Mouse (Mus musculus): ENCODE measurements around the gene Grid2. TPM values are rescaled to one million over a fixed set of nuclear protein-coding genes. Genes with fewer than 3 reads are reported as not detected.

The Grid2 gene
- polyA plus RNA-seq, 1 experiment from 2014 or later, result 1.4 TPM

DNA sequence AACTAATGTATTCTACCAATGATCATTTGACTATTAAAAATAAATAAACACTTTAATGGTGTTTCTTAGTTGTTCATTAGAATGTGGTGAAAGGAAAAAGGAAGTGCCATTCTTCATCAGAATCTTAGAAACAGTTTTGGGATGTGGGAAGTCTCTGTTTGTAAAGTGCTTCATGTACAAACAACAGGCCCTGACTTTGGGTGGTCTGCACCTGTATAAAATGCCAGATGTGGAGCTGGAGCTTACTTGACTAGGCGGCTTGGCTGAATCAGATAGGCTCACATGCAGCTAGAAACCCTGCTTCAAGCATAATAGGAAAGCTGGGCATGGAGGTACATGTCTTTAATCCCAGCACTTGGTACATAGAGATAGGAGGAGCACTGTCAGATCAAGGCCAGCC lies 791.1 kb downstream of the Grid2 start:
- Histone ChIP-seq H3K27me3 (ENCODE audit: insufficient read depth, low read length) (no peaks in the 10 kb centered on the region), H3K4me3 (ENCODE audit: low read depth, low read length) (no peak overlapping the region), H3K36me3 (ENCODE audit: insufficient read depth) (no peaks in the 10 kb centered on the region), H3K4me2 (no peak overlapping the region), H3K4me1 (ENCODE audit: insufficient read depth) (no peaks in the 10 kb centered on the region), H3K9ac (no peak overlapping the region), H3K27ac (ENCODE audit: low read depth) (no peak overlapping the region), H3K9me3 (ENCODE audit: low read depth, low read length) (no peaks in the 10 kb centered on the region)
- no peak for DNase-seq
- TF ChIP-seq CTCF (IDR thresholded peaks at IDR 0.05; ENCODE audit: low read depth), result no peak
- 50% methylated on average over 1 of the region's 1 CpGs for WGBS
- no peak for ATAC-seq (ENCODE audit: insufficient read depth)

DNA sequence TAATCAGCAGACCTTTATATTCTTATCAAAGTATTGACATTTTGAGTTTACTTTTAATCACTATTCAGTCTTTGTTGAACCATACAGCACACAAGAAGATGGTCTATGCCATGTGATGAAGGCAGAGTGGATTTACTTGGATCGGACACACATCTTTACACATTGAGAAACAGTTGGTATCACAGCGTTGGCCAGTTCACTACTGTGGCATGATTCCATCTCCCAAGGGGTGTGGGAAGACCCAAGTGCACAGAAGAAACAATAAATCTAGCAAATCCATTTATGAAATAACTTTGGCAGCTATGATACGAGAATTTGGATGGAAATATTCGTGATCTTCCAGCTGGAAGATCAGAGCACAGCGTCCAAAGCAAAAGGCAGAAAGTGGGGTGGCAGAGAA lies 792.3 kb downstream of the Grid2 start:
- no peak for DNase-seq

DNA sequence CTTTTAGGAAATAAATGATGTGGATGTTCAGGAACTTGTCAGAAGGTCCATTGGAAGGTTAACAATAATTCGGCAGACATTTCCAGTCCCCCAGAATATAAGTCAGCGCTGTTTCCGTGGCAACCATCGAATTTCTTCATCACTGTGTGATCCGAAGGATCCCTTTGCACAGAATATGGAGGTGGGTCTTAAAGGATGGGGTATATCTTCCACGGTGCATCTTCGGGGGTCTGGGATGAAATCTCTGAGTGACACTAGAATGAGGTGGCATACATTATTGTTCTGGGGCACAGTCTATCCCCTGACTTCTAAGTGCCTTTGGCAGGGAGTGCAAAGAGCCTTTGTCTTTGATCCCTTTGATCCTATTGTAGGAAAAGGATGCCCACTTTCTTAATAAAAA lies 808.2 kb downstream of the Grid2 start:
- no peaks in the 10 kb centered on the region for H3K36me3 ChIP-seq (ENCODE audit: insufficient read depth)
- no peaks in the 10 kb centered on the region for H3K4me1 ChIP-seq (ENCODE audit: insufficient read depth)
- no peak for ATAC-seq (ENCODE audit: insufficient read depth)
- TF ChIP-seq CTCF (IDR thresholded peaks at IDR 0.05; ENCODE audit: low read depth), result no peak
- DNase-seq, result no peak
- no peak overlapping the region for H3K27ac ChIP-seq (ENCODE audit: low read depth)
- 74% methylated on average over 7 of the region's 7 CpGs for WGBS
- no peaks in the 10 kb centered on the region for H3K9me3 ChIP-seq (ENCODE audit: low read depth, low read length)
- H3K4me2 ChIP-seq, result no peak overlapping the region
- no peak overlapping the region for H3K9ac ChIP-seq
- no peak overlapping the region for H3K4me3 ChIP-seq (ENCODE audit: low read depth, low read length)
- H3K27me3 ChIP-seq (ENCODE audit: insufficient read depth, low read length), result no peaks in the 10 kb centered on the region

More for the DNA sequence above, 792.3 kb downstream of the Grid2 start:
- no peak overlapping the region for H3K9ac ChIP-seq
- no peak overlapping the region for H3K4me3 ChIP-seq (ENCODE audit: low read depth, low read length)
- H3K4me1 ChIP-seq (ENCODE audit: insufficient read depth), result no peaks in the 10 kb centered on the region
- H3K27me3 ChIP-seq (ENCODE audit: insufficient read depth, low read length), result no peaks in the 10 kb centered on the region
- H3K9me3 ChIP-seq (ENCODE audit: low read depth, low read length), result no peaks in the 10 kb centered on the region
- WGBS, result 81% methylated on average over 5 of the region's 5 CpGs
- no peak overlapping the region for H3K4me2 ChIP-seq
- no peak for TF ChIP-seq CTCF (IDR thresholded peaks at IDR 0.05; ENCODE audit: low read depth)
- H3K27ac ChIP-seq (ENCODE audit: low read depth), result no peak overlapping the region
- H3K36me3 ChIP-seq (ENCODE audit: insufficient read depth), result no peaks in the 10 kb centered on the region
- ATAC-seq (ENCODE audit: insufficient read depth), result no peak

DNA sequence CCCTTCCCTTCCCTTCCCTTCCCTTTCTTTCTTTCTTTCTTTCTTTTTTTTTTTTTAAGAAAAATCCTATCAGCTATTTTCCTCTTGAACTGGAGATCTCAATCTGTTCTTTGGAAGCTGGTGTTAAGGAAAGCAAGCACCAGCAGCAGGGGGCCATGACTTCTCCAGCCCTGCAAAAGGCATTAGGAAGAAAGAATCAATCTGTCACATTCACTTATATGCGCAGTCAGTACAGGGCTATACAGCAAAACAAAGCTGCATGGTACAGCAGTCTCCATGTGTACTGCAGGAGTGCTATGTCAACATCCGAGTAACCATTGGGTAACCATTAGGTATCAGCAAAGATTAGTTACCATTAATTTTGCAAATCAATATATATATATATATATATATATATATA lies 809.0 kb downstream of the Grid2 start:
- Histone ChIP-seq H3K27me3 (ENCODE audit: insufficient read depth, low read length) (no peaks in the 10 kb centered on the region), H3K4me2 (no peak overlapping the region), H3K9ac (no peak overlapping the region), H3K36me3 (ENCODE audit: insufficient read depth) (no peaks in the 10 kb centered on the region), H3K27ac (ENCODE audit: low read depth) (no peak overlapping the region), H3K4me3 (ENCODE audit: low read depth, low read length) (no peak overlapping the region), H3K9me3 (ENCODE audit: low read depth, low read length) (no peaks in the 10 kb centered on the region), H3K4me1 (ENCODE audit: insufficient read depth) (no peaks in the 10 kb centered on the region)
- ATAC-seq (ENCODE audit: insufficient read depth) (no peak), DNase-seq (no peak)
- 76% methylated on average over 2 of the region's 2 CpGs for WGBS
- no peak for TF ChIP-seq CTCF (IDR thresholded peaks at IDR 0.05; ENCODE audit: low read depth)

DNA sequence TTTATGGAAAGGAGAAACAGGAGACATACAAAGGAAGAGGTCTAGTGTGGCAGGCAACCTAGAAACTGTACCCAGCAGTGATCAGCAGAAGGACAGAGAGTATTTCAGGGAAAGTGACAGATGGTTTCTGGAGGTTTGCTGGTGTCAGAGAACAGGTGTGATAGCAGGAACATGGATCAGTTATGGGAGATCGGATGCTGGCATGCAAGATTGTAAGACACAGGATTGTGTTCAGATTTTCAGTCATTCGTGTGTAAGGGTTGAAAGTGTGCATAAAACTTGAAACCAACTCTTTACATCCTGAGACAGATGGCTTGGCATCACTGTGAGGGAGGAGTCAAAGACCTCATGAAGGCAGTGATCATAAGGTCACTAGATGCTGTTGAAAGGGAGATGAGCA lies 817.7 kb downstream of the Grid2 start:
- no peak overlapping the region for H3K4me3 ChIP-seq (ENCODE audit: low read depth, low read length)
- no peaks in the 10 kb centered on the region for H3K9me3 ChIP-seq (ENCODE audit: low read depth, low read length)
- H3K27ac ChIP-seq (ENCODE audit: low read depth), result no peak overlapping the region
- ATAC-seq (ENCODE audit: insufficient read depth) (no peak), DNase-seq (no peak)
- no peak overlapping the region for H3K4me2 ChIP-seq
- no peak for TF ChIP-seq CTCF (IDR thresholded peaks at IDR 0.05; ENCODE audit: low read depth)
- WGBS, result 62% methylated on average over 2 of the region's 2 CpGs
- no peaks in the 10 kb centered on the region for H3K36me3 ChIP-seq (ENCODE audit: insufficient read depth)
- H3K27me3 ChIP-seq (ENCODE audit: insufficient read depth, low read length), result no peaks in the 10 kb centered on the region
- H3K4me1 ChIP-seq (ENCODE audit: insufficient read depth), result no peaks in the 10 kb centered on the region
- no peak overlapping the region for H3K9ac ChIP-seq

DNA sequence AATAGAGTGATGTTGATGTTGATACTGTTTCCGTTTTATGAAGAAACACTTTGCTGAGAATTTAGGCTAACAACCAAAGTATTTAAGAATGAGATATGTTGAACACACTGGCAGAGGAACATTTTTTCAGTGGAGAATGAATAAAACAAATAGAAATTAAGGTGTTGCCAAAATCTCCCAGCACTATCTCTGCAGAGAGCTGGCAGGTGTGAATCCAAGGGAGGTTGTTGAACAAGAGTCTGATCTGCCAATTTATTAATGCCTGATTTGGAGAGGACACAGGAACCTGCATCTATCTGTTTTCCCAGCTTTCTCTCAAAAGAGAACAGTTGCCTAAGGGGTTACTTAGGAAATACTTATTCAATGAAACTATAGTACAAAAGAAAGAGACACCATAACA lies 822.2 kb downstream of the Grid2 start:
- Histone ChIP-seq H3K27ac (ENCODE audit: low read depth) (no peak overlapping the region), H3K4me2 (no peak overlapping the region), H3K4me3 (ENCODE audit: low read depth, low read length) (no peak overlapping the region), H3K9ac (no peak overlapping the region), H3K36me3 (ENCODE audit: insufficient read depth) (no peaks in the 10 kb centered on the region), H3K27me3 (ENCODE audit: insufficient read depth, low read length) (no peaks in the 10 kb centered on the region), H3K9me3 (ENCODE audit: low read depth, low read length) (no peaks in the 10 kb centered on the region), H3K4me1 (ENCODE audit: insufficient read depth) (no peaks in the 10 kb centered on the region)
- WGBS, result 73% methylated on average over 1 of the region's 1 CpGs
- no peak for TF ChIP-seq CTCF (IDR thresholded peaks at IDR 0.05; ENCODE audit: low read depth)
- ATAC-seq (ENCODE audit: insufficient read depth), result no peak
- DNase-seq, result no peak

DNA sequence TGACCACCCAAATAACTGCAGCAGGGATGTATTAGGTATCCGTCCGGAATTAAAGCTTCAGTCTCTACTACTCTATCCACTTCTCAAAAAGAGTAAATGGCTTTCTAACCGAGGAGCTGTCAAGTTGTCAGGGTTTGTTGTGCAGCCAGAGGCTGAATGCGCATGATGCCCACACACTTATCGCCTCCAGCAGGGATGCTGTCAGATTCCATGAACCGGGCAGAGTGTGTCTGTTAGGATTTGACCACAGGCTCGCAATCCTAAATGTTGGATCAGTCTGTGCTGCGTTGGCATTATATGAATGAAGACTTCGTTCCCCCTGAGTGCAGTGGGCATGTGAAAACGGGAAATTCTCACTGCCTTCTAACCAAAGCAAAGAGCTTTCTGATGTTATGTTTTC lies 843.0 kb downstream of the Grid2 start:
- no peaks in the 10 kb centered on the region for H3K36me3 ChIP-seq (ENCODE audit: insufficient read depth)
- DNase-seq (no peak), ATAC-seq (ENCODE audit: insufficient read depth) (no peak)
- WGBS, result 78% methylated on average over 10 of the region's 10 CpGs
- no peak overlapping the region for H3K4me3 ChIP-seq (ENCODE audit: low read depth, low read length)
- no peak overlapping the region for H3K9ac ChIP-seq
- H3K4me2 ChIP-seq, result no peak overlapping the region
- no peaks in the 10 kb centered on the region for H3K4me1 ChIP-seq (ENCODE audit: insufficient read depth)
- H3K9me3 ChIP-seq (ENCODE audit: low read depth, low read length), result no peaks in the 10 kb centered on the region
- no peaks in the 10 kb centered on the region for H3K27me3 ChIP-seq (ENCODE audit: insufficient read depth, low read length)
- TF ChIP-seq CTCF (IDR thresholded peaks at IDR 0.05; ENCODE audit: low read depth), result no peak
- H3K27ac ChIP-seq (ENCODE audit: low read depth), result no peak overlapping the region

DNA sequence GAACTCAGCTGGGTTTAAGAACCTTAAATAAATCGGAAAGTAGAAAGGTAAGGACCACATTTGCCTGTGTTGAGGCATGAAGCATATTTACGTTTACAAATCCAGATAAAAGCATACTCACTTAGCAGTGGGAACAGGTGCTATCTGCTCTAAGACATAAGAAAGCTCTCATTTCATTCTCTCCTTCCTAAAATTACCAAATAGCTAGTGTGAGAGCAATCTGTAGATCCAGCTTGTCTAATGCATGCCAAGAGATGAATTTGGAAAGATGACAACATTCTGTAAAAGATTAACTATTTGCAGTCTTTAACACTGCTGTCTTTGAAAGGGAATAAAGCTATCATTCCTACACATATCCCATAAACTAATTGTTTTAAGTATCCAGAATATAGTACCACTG lies 858.9 kb downstream of the Grid2 start:
- Histone ChIP-seq H3K4me1 (ENCODE audit: insufficient read depth) (no peaks in the 10 kb centered on the region), H3K4me3 (ENCODE audit: low read depth, low read length) (no peak overlapping the region), H3K9ac (no peak overlapping the region), H3K9me3 (ENCODE audit: low read depth, low read length) (no peaks in the 10 kb centered on the region), H3K27me3 (ENCODE audit: insufficient read depth, low read length) (no peaks in the 10 kb centered on the region), H3K4me2 (no peak overlapping the region), H3K36me3 (ENCODE audit: insufficient read depth) (no peaks in the 10 kb centered on the region), H3K27ac (ENCODE audit: low read depth) (no peak overlapping the region)
- ATAC-seq (ENCODE audit: insufficient read depth) (no peak), DNase-seq (no peak)
- WGBS, result 65% methylated on average over 2 of the region's 2 CpGs
- TF ChIP-seq CTCF (IDR thresholded peaks at IDR 0.05; ENCODE audit: low read depth), result no peak
